Mouse (Mus musculus) 3134 (cell line): ENCODE results near the gene B2m.
"Not testable (repeated sequence)": the region's sequence is repeated elsewhere in the genome, so short reads cannot be mapped to it uniquely, and the experiment has no call there.

Experiments used
- DNase-seq: peaks from one replicate; pipeline ENCODE4 v3.0.0-alpha.2; 2011; ENCODE audit warnings: low spot score; ENCODE audit not compliant: insufficient read length; ENCODE audit errors: extremely low read depth

Gene B2m

DNA sequence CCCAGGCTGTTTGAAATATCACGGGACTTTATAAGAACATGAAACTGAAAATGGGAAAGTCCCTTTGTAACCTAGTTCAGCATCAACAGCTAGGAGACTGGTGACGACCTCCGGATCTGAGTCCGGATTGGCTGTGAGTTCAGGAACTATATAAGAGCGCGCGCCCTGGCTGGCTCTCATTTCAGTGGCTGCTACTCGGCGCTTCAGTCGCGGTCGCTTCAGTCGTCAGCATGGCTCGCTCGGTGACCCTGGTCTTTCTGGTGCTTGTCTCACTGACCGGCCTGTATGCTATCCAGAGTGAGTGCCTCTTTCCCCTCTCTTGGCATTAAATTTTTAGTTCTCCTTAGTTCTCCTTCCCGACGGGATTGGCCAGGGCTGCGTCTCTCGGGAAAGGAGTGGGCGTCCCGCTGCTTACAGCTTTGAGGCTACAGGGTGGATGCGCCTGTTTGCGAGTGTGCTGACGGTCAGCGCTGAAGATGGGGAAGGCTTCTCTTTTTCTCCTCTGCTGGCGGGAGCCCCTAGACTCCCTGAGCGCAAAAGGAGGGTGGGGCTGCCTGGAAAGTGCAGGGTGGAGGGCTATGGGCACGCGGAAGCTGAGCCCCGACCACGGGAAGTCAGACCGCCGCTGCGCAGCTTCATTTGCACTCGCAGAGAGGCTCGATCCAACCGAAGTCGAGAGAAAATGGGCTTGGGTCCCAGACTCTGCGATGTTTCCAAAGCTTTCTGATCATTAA, at the start of gene B2m:
Gene B2m (plus strand): TSS at position 179 of the 734 bp plus-strand sequence.
- peak; percentile 88 for DNase-seq

DNA sequence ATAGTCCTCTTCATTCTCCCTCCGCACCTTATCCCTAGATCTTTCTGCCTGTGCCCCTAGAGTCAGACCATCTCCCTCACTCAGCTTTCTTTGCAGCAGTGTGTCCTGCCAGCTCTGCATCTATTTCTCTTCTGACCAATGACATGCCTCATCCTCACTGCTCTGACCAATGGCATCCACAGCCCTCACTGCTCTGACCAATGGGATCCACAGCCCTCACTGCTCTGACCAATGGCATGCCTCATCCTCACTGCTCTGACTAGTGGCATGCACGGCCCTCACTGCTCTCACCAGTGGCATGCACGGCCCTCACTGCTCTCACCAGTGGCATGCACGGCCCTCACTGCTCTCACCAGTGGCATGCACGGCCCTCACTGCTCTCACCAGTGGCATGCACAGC, 49.8 kb upstream of the B2m start:
- not testable (repeated sequence) for DNase-seq

DNA sequence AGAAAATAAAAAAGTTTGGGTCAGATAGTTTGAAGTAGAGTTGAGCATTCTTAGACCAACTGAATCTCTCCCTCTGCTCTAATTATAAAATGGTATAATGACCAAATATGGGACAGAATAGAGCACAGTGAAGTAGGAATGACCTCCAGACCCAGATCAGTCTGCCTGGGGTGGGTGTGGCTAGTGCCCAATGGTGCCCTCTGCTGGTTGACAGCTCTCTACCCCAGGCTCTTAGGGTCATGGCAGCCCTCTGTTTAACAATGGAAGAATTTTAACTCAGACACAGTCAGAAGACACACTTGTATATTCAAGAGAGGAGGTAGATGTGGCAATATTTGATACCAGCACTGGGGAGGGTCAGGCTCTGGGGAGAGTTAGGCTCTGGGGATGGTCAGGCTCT, 45.4 kb upstream of the B2m start:
- no peak for DNase-seq

DNA sequence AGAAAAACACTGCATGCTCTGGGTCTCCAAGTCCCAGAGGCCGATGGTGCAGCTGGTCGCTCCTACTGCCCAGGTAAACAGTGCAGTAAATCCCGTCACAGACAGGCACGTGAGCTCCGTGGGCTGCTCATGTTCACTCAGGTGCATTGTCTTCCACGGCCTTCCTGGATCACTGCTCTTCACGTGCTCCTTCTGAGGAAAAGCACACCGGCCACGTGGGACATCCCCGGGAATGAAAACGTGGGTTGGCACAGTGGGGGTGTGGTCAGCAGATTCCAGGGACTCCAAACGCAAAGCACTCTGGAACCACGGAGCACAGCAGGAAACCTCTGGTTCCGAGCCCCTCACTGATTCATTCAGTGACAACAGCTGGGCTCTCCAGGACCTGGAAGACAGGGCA, 39.4 kb upstream of the B2m start:
- no peak for DNase-seq

DNA sequence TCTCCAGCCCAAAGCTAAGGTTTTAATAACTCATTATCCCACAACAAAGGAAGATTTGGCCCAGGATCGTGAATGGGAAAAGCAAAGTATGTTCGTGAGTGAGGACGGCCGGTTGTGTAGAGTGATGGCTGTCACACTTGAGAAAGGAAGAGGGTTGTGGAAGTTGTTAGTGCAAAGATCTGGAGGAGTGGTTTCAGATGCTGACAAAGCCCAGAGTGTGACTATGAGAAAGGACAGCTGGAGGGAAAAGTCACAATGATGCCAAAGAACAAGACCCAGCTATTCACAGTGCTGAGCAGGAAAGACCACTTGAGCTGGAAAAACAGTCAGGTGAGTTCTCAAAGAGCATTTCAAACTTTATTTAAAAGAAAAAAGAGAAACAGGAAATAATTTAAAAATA, 37.8 kb upstream of the B2m start:
- DNase-seq, result no peak

DNA sequence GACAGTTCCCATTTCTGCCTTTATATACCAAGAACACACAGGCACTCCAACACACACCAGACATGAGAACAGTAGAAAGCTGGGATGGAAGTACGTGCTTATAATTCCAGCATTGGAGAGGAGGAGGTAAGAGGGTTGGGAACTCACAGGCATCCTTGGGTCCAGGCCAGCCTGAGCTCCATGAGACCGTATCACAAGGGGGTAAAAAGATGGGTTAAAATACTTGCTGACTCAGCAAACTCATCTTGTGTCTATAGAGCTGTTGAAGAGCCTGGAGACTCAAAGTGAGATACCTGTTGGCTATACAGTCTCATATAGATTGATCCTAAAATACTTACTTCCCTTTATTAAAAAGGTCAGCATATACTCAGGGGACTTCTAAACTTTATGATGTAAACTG, 30.6 kb upstream of the B2m start:
- no peak for DNase-seq

DNA sequence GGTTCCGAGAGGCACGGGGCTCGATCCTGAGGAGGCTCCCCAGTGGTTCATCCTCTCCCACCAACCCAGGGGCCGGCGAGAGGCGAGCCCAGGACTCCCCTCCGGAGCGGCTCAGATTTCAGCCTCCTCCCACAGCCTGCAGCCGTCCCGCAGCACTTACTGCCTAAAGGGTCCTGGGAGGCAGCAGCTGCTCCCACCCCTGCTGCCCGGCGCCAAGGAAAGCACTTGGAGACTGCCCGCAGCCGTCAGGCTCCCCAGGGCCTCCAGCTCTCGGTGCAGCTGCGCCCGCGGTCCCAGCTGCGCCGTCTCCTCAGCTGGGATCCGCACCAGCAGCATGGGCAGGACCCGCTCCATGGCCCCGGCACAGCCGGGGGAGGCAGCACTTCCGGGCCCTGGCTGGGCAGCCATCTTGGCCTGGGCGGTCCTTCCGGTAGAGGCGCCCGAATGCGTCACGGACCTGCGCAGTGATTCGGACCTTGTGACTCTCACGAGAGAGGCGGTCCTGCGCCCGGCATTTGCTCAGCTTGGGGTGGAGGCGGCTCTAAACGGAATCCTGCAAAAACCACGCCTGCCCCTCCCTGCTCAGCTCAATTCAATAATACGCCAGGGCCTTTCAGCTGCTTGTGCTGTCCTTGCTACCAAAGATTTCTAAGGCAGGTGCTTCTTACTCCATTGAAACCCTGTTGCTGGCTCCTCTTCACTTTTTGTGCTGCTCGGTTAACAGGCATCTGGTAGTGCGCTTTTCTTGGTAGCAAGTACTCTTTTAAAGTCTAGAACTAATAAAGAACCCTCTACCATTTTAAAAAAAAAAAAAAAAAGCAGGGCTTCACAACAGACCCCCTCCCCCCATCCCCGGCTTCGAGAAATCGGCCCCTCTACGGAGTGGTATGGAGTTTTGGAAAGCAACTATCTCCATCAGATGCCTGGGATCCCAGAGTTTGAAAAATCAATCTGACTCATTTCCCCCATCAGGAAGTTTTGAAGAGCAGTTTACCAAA, 29.2 kb upstream of the B2m start, which contains the start of gene Spg11:
Gene Spg11 (minus strand): TSS at position 426 of the 998 bp plus-strand sequence.
- peak; percentile 95 for DNase-seq

DNA sequence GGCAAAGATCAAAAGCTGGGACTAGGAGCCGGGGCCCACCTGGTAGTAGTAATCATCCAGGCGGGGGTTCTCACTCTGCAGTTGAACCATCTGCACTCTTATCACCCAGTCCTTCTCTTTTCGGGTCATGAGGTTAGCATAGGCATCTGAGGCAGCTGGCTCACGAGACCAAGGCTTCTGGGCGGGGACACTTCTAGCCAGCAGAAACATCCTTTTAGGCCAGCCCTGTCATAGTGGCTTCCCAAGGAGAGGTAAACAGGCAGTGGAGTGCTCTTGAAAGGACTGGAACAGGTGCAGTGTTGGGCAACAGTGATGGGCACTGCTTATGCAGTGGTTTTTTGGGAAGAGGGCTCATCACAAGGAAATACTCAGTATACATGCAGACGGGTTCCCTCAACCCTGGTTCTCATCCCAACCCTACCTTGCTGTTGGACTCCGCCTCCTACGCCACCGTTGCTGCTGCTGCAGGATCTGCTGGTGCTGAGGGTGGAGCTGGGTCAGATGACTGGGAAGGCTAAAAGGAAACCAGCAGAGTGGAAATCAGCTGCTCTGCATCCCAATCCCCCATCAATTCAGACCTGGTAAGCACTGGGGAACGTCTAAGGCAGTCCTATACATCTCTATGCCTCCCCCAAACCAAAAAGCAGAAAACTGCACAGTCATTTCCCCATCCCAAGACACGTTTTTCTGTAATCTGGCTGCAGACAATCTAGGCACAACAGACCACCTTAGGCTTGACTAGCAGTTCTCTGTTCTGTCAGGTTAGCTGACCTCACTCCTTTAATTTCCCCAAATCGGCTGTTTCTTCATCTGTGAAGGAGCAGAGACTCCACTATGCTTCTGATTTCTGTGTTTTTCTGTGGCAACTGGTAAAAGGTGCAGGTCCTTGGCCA, 21.6 kb upstream of the B2m start:
- no peak for DNase-seq

DNA sequence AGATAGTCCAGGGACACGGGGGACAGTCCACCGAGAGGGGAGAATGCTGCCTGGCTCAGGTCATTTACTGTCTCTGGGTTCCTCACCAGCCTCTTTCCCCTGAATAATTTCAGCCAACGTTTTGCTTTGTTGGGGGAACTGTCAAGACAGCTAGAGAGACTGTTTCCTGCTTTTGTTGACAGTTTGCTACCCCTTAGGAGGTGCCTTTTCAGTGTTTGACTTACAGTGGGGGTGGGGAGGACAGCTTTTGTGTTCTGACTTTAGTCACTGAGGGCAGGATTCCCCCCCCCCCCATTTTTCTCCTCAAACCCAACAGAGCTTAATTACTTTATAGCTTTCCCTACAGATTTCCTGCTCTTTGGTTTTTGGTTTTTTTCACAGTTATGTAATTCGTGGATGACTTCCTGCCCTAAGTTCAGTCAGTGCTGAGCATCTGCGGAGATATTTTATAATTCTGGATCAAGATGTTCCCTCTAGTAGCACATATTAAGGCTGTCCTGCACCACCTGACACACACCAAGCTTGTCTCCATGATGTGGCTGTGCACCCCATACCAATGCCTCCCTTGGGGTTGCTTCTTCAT, 20.6 kb upstream of the B2m start:
- DNase-seq, result no peak

DNA sequence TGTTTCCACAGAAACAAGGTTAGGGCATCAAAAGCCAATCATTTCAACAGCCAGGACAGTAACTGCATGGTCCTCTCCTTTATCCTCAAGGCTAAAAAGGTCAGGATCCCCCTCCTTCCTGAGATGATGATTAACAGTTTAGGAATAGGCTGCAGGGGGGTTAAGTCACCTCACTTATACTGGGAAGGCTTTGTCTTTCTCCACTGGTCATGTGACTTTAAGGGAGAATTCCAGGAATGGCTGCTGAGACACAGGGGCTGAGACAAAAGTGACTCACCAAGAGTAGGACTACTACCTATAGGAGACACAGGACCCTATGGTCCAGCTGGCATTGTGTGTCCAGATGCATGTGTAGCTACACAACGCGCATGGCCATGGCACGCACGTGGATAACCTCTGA, 19.9 kb upstream of the B2m start:
- peak; percentile 30 for DNase-seq

DNA sequence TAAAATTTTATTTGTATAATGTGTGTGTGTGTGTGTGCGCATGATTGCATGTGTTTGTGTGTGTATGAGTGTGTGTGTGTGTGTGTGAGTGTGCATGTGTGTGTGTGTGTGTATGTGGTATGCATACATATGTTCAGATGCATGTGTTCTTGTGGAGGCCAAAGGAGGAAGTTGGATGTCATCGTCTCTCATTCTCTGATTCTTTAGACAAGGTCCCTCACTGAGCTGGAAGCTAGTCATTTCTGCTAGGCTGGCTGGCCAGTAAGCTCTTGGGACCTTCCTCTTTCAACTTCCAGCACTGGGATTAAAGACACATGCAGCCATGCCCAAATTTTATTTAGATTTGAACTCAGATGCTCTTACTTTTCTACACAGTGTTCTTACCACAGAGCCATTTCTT, 15.4 kb upstream of the B2m start:
- no peak for DNase-seq

DNA sequence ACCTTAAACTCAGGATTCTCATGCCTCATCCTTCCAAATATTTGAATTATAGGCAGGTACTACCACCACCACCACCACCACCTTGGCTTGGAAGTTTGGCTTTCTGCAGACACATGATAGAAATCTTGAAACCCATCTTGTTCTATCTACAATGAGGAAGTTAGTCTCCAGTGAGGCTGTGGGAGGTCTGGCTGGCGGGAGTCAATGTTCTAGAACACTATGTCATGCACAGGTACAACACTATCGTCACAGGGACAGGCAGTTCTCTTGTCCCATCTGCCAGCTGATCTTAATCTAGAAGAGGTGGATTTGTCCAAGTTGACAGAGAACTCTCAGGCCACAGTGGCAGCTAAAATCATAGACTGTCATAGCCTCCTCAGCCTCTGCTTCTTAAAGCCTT, 14.9 kb upstream of the B2m start:
- no peak for DNase-seq

DNA sequence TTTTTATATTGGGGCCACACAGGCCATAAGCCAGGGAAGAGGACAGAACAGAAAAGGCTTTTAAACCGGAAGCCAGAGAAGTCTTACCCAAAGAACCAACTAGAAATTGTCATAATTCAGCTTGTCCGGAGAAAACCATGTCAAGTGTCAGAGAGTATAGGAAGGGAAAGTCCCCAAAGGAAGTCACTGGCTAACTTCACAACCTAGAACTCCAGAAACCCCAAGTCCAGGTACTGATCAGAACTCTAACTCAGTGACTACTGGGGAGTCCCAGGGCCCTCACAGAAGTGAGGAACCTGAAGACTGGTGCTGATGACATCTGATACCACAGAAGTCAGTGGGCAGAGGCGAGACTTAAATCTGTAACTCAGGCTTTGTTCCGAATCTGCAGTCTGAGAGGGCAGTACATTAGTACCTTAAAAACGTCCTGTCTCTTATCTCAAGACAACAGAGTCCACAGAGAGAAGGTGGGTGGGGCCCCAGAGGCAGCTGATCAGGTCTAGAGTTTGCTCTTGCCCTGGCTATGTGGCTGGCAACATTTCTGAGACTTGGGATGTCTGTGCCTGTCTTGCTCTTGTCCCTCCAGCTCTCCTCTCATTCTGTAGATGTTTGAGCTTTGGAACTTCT, 9.5 kb upstream of the B2m start:
- no peak for DNase-seq

DNA sequence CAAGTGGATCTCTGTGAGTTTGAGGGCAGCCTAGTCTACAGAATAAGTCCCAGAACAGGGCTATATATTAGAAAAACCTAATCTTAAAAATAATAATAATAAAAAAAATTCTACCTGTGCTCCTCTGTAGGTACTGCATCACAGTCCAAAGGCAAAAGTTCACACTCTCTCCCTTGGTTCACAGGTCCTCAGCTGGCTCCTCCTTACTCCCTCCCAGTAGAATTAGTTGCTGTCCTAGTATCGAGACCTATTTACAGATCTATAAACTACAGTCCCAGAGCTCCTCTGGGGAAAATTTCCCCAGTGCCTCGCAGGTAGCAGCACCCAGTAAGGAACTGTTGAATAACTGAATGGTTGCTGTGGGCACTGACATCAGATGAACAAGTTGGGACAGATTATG, 6.7 kb upstream of the B2m start:
- no peak for DNase-seq

DNA sequence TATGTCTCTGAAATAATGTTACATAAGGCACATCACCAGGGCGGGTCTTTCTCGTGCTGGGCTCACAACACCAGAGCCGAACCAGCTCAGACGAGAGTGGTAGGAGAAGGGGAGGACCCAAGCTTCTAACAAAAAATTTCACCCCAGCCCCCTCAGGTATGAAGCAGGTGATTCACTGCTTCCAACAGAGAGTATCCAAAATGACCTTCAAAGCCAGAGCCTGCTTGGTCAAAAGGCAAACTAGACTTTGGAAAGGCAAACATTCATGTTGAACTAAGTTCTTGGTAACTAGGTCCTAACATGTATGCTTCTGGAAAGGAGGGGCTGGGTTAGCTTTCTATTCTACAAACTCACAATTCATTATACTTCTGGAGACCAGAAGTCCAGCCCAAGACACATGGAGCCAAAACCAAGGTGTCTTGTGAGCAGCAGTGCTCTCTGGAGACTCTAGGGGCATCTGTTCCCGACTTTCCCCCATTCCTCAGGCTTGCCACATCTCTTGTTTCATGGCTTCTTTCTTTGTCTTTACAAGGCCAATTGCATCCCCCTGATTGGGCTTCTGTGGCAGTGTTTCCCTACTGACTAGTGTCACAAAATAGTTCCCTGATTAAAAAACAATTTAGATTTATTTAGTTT, 6.0 kb upstream of the B2m start:
- DNase-seq, result no peak

DNA sequence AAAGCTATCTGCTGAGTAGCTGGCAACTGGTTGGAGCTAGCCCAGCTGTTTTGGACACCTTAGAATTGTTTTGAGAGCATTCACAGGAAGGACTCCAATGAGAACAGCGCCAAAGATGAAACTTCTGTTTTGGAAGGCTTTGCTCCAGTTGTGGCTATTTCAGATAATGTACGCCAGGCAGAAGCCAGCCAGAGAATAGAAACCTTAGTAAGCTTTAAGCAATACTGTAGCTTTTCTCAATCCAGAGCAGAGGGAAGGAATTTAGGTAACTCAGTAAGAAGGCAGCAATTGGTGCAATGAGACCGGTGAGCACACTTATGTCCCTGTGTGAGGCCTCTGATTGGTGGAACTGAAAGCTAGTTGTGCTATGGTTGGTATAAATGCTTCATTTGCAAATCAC, 4.4 kb upstream of the B2m start:
- DNase-seq, result no peak

DNA sequence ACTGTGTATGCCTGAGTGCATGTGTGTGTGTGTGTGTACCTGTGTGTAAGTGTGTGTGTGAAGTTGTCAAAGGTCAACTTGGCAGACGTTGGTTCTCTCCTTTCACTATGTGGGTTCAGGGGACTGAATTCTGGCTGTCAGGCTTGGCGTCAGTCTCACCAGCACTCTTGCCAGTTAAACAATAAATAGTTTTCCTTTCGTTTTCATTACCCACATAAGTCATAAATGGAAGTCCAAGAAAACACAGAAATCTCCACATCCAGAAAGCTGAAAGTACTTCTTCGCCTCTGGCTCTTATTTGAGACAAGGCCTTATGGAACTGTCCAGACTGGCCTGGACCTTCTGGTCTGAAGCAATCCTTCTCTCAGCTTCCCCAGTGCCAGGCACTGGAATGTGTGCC, 1.7 kb upstream of the B2m start:
- peak; percentile 32 for DNase-seq

DNA sequence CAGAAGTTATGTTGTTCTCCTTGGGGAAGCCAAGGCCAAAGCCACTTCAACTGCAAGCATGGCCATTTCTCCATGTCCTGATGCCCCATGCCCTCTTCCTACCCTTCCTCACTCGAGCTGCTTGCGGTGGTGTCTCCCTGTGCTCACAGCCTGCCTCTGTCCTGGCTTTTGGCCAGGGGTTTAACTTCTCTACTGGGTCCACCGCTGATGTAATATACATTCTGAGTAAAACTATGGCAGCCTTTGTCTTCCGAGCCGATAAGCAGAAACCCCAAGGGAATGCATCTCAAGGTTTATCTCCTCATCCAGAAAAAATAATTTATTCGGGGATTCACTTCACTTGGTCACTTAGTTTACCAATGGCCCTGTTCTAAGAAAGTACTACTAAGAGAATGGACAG, 799 bp upstream of the B2m start:
- peak; percentile 32 for DNase-seq

DNA sequence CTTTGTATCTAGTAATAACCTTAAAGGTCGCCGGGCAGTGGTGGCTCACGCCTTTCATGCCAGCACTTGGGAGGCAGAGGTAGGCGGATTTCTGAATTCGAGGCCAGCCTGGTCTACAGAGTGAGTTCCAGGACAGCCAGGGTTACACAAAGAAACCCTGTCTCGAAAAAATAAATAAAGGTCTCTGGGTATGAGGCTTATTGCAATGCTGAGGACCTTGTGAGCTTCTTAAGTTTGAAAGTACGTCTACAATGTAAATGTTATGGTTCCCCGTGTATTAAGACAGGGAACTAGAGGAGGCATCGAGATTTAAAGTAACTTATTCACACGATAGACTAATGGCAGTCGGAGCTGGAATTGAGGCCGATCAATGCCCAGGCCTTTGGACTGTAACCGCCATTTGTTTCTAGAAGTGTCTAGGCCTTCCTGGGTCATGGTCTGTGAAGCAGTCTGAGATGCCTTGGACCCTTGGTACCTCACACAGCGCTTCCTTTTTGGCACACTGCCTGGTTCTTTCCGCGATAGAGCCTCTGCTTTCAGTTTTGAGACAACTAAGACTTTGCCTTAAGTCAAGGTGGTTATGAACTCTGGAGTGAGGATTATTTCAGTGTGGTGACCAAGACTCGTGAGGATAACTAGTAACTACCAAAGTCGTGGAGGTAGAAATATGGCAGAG, 894 bp downstream of the B2m start:
- peak; percentile 49 for DNase-seq
